Mouse (Mus musculus) testis, adult 2 months (tissue): ENCODE data around the gene Fnbp1l.

Experiments used
- CTCF ChIP-seq: fragments of 200-500 bp; IDR thresholded peaks from 2 replicates; pipeline ENCODE4 v1.5.1; 2012; ENCODE audit warnings: low read depth, mild to moderate bottlenecking, inconsistent platforms, low read length, moderate library complexity; ENCODE audit not compliant: control insufficient read depth, insufficient read depth, insufficient replicate concordance
- POLR2A ChIP-seq: fragments of 200-500 bp; IDR thresholded peaks from 2 replicates; pipeline ENCODE4 v1.6.1; 2012; ENCODE audit warnings: low read depth, mild to moderate bottlenecking, inconsistent platforms, low read length, moderate library complexity; ENCODE audit not compliant: control insufficient read depth

GRCm38 (mm10) chr3:122647195-122647837 is 27.8 kb upstream of the Fnbp1l start:
- TF ChIP-seq CTCF: no peak
- TF ChIP-seq POLR2A: no peak
